Mouse (Mus musculus) MN1 (cell line): ENCODE results near the gene Ildr1.

Experiments
- DNase-seq: peaks from one replicate; pipeline ENCODE4 v3.0.0-alpha.2; 2016; ENCODE audit warnings: low spot score

Gene Ildr1

GRCm38 (mm10) chr16:36707702-36708423 lies 14.1 kb downstream of the Ildr1 start:
- DNase-seq: no peak

GRCm38 (mm10) chr16:36708751-36709150 lies 15.0 kb downstream of the Ildr1 start:
- DNase-seq: no peak

GRCm38 (mm10) chr16:36709405-36709804 lies 15.6 kb downstream of the Ildr1 start:
- DNase-seq: no peak

- no peak for DNase-seq
These were observed 17.0 kb downstream of the Ildr1 start for GRCm38 (mm10) chr16:36710794-36711193.

GRCm38 (mm10) chr16:36711760-36712159 lies 18.0 kb downstream of the Ildr1 start:
- no peak for DNase-seq

GRCm38 (mm10) chr16:36717481-36717880 lies 23.7 kb downstream of the Ildr1 start:
- DNase-seq: no peak

GRCm38 (mm10) chr16:36718637-36719036 lies 24.9 kb downstream of the Ildr1 start:
- DNase-seq: no peak

- no peak for DNase-seq
These were observed 26.6 kb downstream of the Ildr1 start for GRCm38 (mm10) chr16:36720194-36721055.

GRCm38 (mm10) chr16:36722739-36723138 lies 29.0 kb downstream of the Ildr1 start:
- DNase-seq: no peak

GRCm38 (mm10) chr16:36723880-36724443 lies 30.2 kb downstream of the Ildr1 start:
- no peak for DNase-seq

- DNase-seq: no peak
These were observed 35.2 kb downstream of the Ildr1 start for GRCm38 (mm10) chr16:36728959-36729358.

- no peak for DNase-seq
These were observed 38.8 kb downstream of the Ildr1 start for GRCm38 (mm10) chr16:36732572-36732971.

- DNase-seq: no peak
These were observed 40.0 kb downstream of the Ildr1 start for GRCm38 (mm10) chr16:36733827-36734226.

- no peak for DNase-seq
These were observed 41.6 kb downstream of the Ildr1 start for GRCm38 (mm10) chr16:36735421-36735820.

- no peak for DNase-seq
These were observed 45.7 kb downstream of the Ildr1 start for GRCm38 (mm10) chr16:36739404-36739930.

GRCm38 (mm10) chr16:36743580-36743979 lies 49.8 kb downstream of the Ildr1 start:
- no peak for DNase-seq

GRCm38 (mm10) chr16:36747068-36747467 lies 53.3 kb downstream of the Ildr1 start:
- no peak for DNase-seq

- DNase-seq: no peak
These were observed 54.0 kb downstream of the Ildr1 start for GRCm38 (mm10) chr16:36747767-36748166.

GRCm38 (mm10) chr16:36751979-36752378 lies 58.2 kb downstream of the Ildr1 start:
- no peak for DNase-seq

GRCm38 (mm10) chr16:36770191-36770771 lies 76.5 kb downstream of the Ildr1 start:
- DNase-seq: no peak

GRCm38 (mm10) chr16:36770830-36771229 lies 77.1 kb downstream of the Ildr1 start:
- DNase-seq: no peak

GRCm38 (mm10) chr16:36771244-36771643 lies 77.5 kb downstream of the Ildr1 start:
- DNase-seq: no peak
